Mouse (Mus musculus): ENCODE measurements around the gene Rufy3. TPM values are rescaled to one million over a fixed set of nuclear protein-coding genes. Genes with fewer than 3 reads are reported as not detected.

The Rufy3 gene
- polyA plus RNA-seq, 1 experiment, result 6.4 TPM

- DNase-seq, result no peak
- H3K36me3 ChIP-seq (ENCODE audit: control insufficient read depth, insufficient read depth, low read length), result no peaks in the 10 kb centered on the region
- H3K27ac ChIP-seq (ENCODE audit: control insufficient read depth, insufficient read depth, low read length), result no peak overlapping the region
- WGBS, result 98% methylated on average over 9 of the region's 9 CpGs
- H3K4me3 ChIP-seq (ENCODE audit: control insufficient read depth, insufficient read depth, low read length), result no peak overlapping the region
- H3K4me1 ChIP-seq (replicated peaks; ENCODE audit: control insufficient read depth, insufficient read depth, low read length), result no peaks in the 10 kb centered on the region
- no peaks in the 10 kb centered on the region for H3K27me3 ChIP-seq (ENCODE audit: control insufficient read depth, insufficient read depth, low read length)
- TF ChIP-seq CTCF (IDR thresholded peaks at IDR 0.05; ENCODE audit: borderline replicate concordance, control insufficient read depth, extremely low read depth, insufficient read depth, low read length, poor library complexity) (no peak), POLR2A (IDR thresholded peaks at IDR 0.05; ENCODE audit: control insufficient read depth, extremely low read depth, insufficient read depth, low read length, poor library complexity) (no peak)
These were observed 67.6 kb downstream of the Rufy3 start for GRCm38 (mm10) chr5:88632463-88632862.

GRCm38 (mm10) chr5:88634076-88634475, 69.2 kb downstream of the Rufy3 start:
- Histone ChIP-seq H3K4me1 (replicated peaks; ENCODE audit: control insufficient read depth, insufficient read depth, low read length) (no peaks in the 10 kb centered on the region), H3K4me3 (ENCODE audit: control insufficient read depth, insufficient read depth, low read length) (no peak overlapping the region), H3K27me3 (ENCODE audit: control insufficient read depth, insufficient read depth, low read length) (no peaks in the 10 kb centered on the region), H3K27ac (ENCODE audit: control insufficient read depth, insufficient read depth, low read length) (no peak overlapping the region), H3K36me3 (ENCODE audit: control insufficient read depth, insufficient read depth, low read length) (no peaks in the 10 kb centered on the region)
- TF ChIP-seq POLR2A (IDR thresholded peaks at IDR 0.05; ENCODE audit: control insufficient read depth, extremely low read depth, insufficient read depth, low read length, poor library complexity) (no peak), CTCF (IDR thresholded peaks at IDR 0.05; ENCODE audit: borderline replicate concordance, control insufficient read depth, extremely low read depth, insufficient read depth, low read length, poor library complexity) (no peak)
- DNase-seq, result no peak
- WGBS, result 95% methylated on average over 5 of the region's 5 CpGs

- no peak for DNase-seq
- H3K27ac ChIP-seq (ENCODE audit: control insufficient read depth, insufficient read depth, low read length), result no peak overlapping the region
- no peaks in the 10 kb centered on the region for H3K36me3 ChIP-seq (ENCODE audit: control insufficient read depth, insufficient read depth, low read length)
- H3K27me3 ChIP-seq (ENCODE audit: control insufficient read depth, insufficient read depth, low read length), result no peaks in the 10 kb centered on the region
- no peaks in the 10 kb centered on the region for H3K4me1 ChIP-seq (replicated peaks; ENCODE audit: control insufficient read depth, insufficient read depth, low read length)
- TF ChIP-seq POLR2A (IDR thresholded peaks at IDR 0.05; ENCODE audit: control insufficient read depth, extremely low read depth, insufficient read depth, low read length, poor library complexity), result no peak
- TF ChIP-seq CTCF (IDR thresholded peaks at IDR 0.05; ENCODE audit: borderline replicate concordance, control insufficient read depth, extremely low read depth, insufficient read depth, low read length, poor library complexity), result no peak
- no peak overlapping the region for H3K4me3 ChIP-seq (ENCODE audit: control insufficient read depth, insufficient read depth, low read length)
- WGBS, result 91% methylated on average over 9 of the region's 9 CpGs
These were observed 77.9 kb downstream of the Rufy3 start for GRCm38 (mm10) chr5:88642786-88643185.

- Histone ChIP-seq H3K4me3 (ENCODE audit: control insufficient read depth, insufficient read depth, low read length) (no peak overlapping the region), H3K27me3 (ENCODE audit: control insufficient read depth, insufficient read depth, low read length) (no peaks in the 10 kb centered on the region), H3K36me3 (ENCODE audit: control insufficient read depth, insufficient read depth, low read length) (no peaks in the 10 kb centered on the region), H3K4me1 (replicated peaks; ENCODE audit: control insufficient read depth, insufficient read depth, low read length) (no peaks in the 10 kb centered on the region), H3K27ac (ENCODE audit: control insufficient read depth, insufficient read depth, low read length) (no peak overlapping the region)
- WGBS, result 94% methylated on average over 9 of the region's 9 CpGs
- TF ChIP-seq POLR2A (IDR thresholded peaks at IDR 0.05; ENCODE audit: control insufficient read depth, extremely low read depth, insufficient read depth, low read length, poor library complexity) (no peak), CTCF (IDR thresholded peaks at IDR 0.05; ENCODE audit: borderline replicate concordance, control insufficient read depth, extremely low read depth, insufficient read depth, low read length, poor library complexity) (no peak)
- no peak for DNase-seq
These were observed 78.7 kb downstream of the Rufy3 start for GRCm38 (mm10) chr5:88643491-88643890.

GRCm38 (mm10) chr5:88644901-88645300, 80.1 kb downstream of the Rufy3 start:
- DNase-seq, result no peak
- WGBS, result 84% methylated on average over 2 of the region's 2 CpGs
- no peak for TF ChIP-seq CTCF (IDR thresholded peaks at IDR 0.05; ENCODE audit: borderline replicate concordance, control insufficient read depth, extremely low read depth, insufficient read depth, low read length, poor library complexity)
- no peak for TF ChIP-seq POLR2A (IDR thresholded peaks at IDR 0.05; ENCODE audit: control insufficient read depth, extremely low read depth, insufficient read depth, low read length, poor library complexity)
- no peaks in the 10 kb centered on the region for H3K4me1 ChIP-seq (replicated peaks; ENCODE audit: control insufficient read depth, insufficient read depth, low read length)
- H3K27ac ChIP-seq (ENCODE audit: control insufficient read depth, insufficient read depth, low read length), result no peak overlapping the region
- no peaks in the 10 kb centered on the region for H3K36me3 ChIP-seq (ENCODE audit: control insufficient read depth, insufficient read depth, low read length)
- no peaks in the 10 kb centered on the region for H3K27me3 ChIP-seq (ENCODE audit: control insufficient read depth, insufficient read depth, low read length)
- no peak overlapping the region for H3K4me3 ChIP-seq (ENCODE audit: control insufficient read depth, insufficient read depth, low read length)

DNA sequence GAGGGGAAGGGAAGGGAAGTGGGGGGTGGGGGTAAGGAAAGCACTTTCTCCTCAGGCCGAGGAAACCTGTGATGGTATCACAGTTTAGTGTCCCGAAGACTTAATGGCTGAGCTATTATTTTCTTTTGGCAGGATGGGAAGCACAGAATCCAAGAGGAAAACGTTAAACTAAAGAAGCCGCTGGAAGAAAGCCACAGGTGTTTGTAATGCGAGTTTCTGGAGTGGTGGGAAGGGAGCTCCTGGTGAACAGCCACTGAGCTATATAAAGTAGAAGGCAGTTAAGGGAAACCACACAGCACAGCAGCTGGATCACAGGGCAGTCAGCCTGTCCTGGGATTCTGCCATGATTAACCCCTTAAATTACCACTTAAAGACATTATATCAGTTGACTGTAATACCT, 80.6 kb downstream of the Rufy3 start:
- Histone ChIP-seq H3K36me3 (ENCODE audit: control insufficient read depth, insufficient read depth, low read length) (no peaks in the 10 kb centered on the region), H3K27me3 (ENCODE audit: control insufficient read depth, insufficient read depth, low read length) (no peaks in the 10 kb centered on the region), H3K27ac (ENCODE audit: control insufficient read depth, insufficient read depth, low read length) (no peak overlapping the region), H3K4me3 (ENCODE audit: control insufficient read depth, insufficient read depth, low read length) (no peak overlapping the region), H3K4me1 (replicated peaks; ENCODE audit: control insufficient read depth, insufficient read depth, low read length) (no peaks in the 10 kb centered on the region)
- TF ChIP-seq CTCF (IDR thresholded peaks at IDR 0.05; ENCODE audit: borderline replicate concordance, control insufficient read depth, extremely low read depth, insufficient read depth, low read length, poor library complexity) (no peak), POLR2A (IDR thresholded peaks at IDR 0.05; ENCODE audit: control insufficient read depth, extremely low read depth, insufficient read depth, low read length, poor library complexity) (no peak)
- DNase-seq, result no peak
- WGBS, result 71% methylated on average over 5 of the region's 5 CpGs
